Mouse (Mus musculus) C2C12 (cell line): ENCODE results near the gene Cdkn1a. TPM values are rescaled to one million over a fixed set of nuclear protein-coding genes. Genes with fewer than 3 reads are reported as not detected.

Experiments
- H3K27me3 ChIP-seq: one replicate; pipeline ENCODE4 v1.6.1; 2011; ENCODE audit not compliant: control insufficient read depth, insufficient read depth, insufficient read length
- H3K36me3 ChIP-seq: one replicate; pipeline ENCODE4 v1.6.1; 2011; ENCODE audit not compliant: control insufficient read depth, insufficient read depth
- H3K4me3 ChIP-seq: one replicate; pipeline ENCODE4 v1.5.1; 2011; ENCODE audit warnings: mild to moderate bottlenecking, control low read depth; ENCODE audit not compliant: poor library complexity, insufficient read depth, severe bottlenecking
- H3K79me2 ChIP-seq: one replicate; pipeline ENCODE4 v1.6.1; 2011; ENCODE audit not compliant: control insufficient read depth, insufficient read depth
- H3K79me3 ChIP-seq: one replicate; pipeline ENCODE4 v1.6.1; 2011; ENCODE audit warnings: low read depth, control low read depth
- H3ac ChIP-seq: one replicate; pipeline ENCODE3; 2011; ENCODE audit warnings: low read depth; ENCODE audit not compliant: control insufficient read depth, insufficient read length
- CEBPB ChIP-seq: IDR thresholded peaks from one replicate; pipeline ENCODE4 v1.6.1; 2011; ENCODE audit warnings: low read depth, mild to moderate bottlenecking, control low read depth, moderate library complexity
- CTCF ChIP-seq: IDR thresholded peaks from one replicate; pipeline ENCODE4 v1.5.1; 2011; ENCODE audit not compliant: control insufficient read depth, insufficient read depth, insufficient read length
- FOSL1 ChIP-seq: IDR thresholded peaks from one replicate; pipeline ENCODE4 v1.8.0; 2011; ENCODE audit warnings: mild to moderate bottlenecking, low read length; ENCODE audit not compliant: poor library complexity, insufficient read depth, severe bottlenecking
- MAX ChIP-seq: IDR thresholded peaks from one replicate; pipeline ENCODE4 v1.6.1; 2011; ENCODE audit warnings: mild to moderate bottlenecking, control low read depth
- MYOD1 ChIP-seq: IDR thresholded peaks from one replicate; pipeline ENCODE4 v1.6.1; 2011; ENCODE audit warnings: low read depth; ENCODE audit not compliant: control insufficient read depth, insufficient read length
- MYOG ChIP-seq: IDR thresholded peaks from one replicate; pipeline ENCODE4 v1.6.1; 2011; ENCODE audit not compliant: control insufficient read depth, insufficient read length; ENCODE audit errors: extremely low read depth
- USF1 ChIP-seq: IDR thresholded peaks from one replicate; pipeline ENCODE4 v1.6.1; 2011; ENCODE audit warnings: low read depth, mild to moderate bottlenecking, control low read depth, moderate library complexity
- polyA plus RNA-seq: library from polyadenylated mRNA; unstranded; fragments of >200 nt; fragmentation: generic; extraction: Trizol; gene quantifications from one replicate; pipeline ENCODE4 v1.2.1, GENCODE M21; 2012; ENCODE audit warnings: missing spikeins

Cdkn1a gene
- polyA plus RNA-seq, 1 experiment = 236 TPM

DNA sequence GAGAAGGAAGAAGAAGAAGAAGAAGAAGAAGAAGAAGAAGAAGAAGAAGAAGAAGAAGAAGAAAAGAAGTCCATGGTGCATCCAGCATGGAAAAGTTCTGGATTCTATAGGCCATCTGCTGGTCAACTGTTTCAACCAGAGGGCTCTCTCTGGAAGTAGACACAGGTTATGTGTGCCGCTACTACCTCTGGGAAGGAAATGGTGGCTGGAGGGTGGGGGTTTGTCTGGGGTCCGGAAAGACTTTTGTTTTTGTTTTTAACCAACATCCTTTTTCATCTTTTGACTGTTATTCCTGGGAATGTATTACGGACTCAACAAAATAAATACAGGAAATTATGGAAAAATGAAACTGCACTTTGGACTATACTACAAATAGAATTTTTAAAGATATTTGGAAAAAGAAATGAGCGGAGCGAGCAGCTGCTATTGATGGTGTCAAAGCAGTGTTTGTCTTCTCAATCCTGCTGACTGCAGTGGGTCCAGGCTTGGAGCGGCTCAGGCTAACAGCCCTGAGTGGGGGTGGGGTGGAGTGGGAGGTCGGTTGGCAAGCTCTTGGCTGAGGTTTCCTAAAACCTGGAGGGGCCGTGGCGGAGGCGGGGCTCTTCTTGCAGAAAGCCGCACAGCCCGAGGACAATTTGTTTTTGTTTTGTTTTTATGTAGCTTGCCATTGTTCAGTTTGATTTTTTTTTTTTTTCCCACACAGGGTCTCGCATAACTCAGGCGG is 12.8 kb upstream of the Cdkn1a start:
- H3K4me3 ChIP-seq = peak overlapping the region; percentile 7
- no peaks in the 10 kb centered on the region for H3K27me3 ChIP-seq
- TF ChIP-seq FOSL1 = no peak
- TF ChIP-seq MAX = no peak
- no peak for TF ChIP-seq CTCF
- TF ChIP-seq MYOG = no peak
- no peak for TF ChIP-seq CEBPB
- TF ChIP-seq MYOD1 = no peak
- no peak for TF ChIP-seq USF1
- no peaks in the 10 kb centered on the region for H3K36me3 ChIP-seq
- no peaks in the 10 kb centered on the region for H3K79me3 ChIP-seq
- peak overlapping the region; percentile 59 for H3ac ChIP-seq
- no peaks in the 10 kb centered on the region for H3K79me2 ChIP-seq

DNA sequence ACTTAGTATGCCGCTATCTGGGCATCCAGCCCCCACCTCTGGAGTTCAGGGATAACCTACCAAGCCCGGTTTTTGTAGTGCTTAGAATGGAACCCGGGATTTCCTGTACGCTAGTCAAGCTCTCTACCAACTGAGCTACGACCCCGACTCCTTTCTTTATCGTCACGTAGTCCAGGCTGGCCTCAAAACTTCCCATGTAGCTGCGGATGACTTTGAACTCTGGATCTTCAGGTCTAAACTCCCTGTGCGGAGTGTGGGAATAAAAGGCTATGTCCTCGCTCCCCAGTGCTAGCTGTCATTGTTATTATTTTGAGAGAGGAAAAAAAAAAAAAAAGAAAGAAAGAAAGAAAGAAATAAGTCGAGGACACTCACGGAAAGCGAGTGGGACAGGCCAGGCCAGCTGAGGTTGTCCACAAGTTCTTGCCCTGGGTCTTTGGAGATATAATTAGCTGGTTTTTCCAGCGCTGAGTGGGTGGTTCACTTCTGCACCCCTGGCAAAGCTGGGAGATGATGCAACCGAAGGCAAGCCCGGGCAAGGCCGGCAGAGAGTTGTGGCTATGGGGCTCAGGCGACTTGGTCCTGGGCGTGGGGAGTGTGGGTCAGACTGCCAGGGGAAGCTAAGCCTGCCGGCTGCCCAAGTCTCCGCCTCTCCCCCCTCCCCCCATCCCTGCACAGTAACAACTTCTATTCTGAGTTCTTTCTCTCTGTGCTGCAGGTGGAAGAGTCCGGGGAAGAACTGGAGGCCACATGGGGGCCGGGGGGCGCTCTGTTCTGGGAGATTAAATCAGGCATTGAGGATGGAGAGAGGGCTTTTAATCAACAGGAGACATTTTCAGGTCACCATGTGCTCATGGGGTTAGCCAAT is 12.0 kb upstream of the Cdkn1a start:
- TF ChIP-seq MYOD1 (no peak), USF1 (no peak), FOSL1 (no peak), CTCF (no peak), CEBPB (peak; percentile 97)
- H3K79me3 ChIP-seq = no peaks in the 10 kb centered on the region
- H3K4me3 ChIP-seq = peak overlapping the region; percentile 7
- no peaks in the 10 kb centered on the region for H3K79me2 ChIP-seq
- H3K27me3 ChIP-seq = no peaks in the 10 kb centered on the region
- H3K36me3 ChIP-seq = no peaks in the 10 kb centered on the region
- peak overlapping the region; percentile 58 for H3ac ChIP-seq

DNA sequence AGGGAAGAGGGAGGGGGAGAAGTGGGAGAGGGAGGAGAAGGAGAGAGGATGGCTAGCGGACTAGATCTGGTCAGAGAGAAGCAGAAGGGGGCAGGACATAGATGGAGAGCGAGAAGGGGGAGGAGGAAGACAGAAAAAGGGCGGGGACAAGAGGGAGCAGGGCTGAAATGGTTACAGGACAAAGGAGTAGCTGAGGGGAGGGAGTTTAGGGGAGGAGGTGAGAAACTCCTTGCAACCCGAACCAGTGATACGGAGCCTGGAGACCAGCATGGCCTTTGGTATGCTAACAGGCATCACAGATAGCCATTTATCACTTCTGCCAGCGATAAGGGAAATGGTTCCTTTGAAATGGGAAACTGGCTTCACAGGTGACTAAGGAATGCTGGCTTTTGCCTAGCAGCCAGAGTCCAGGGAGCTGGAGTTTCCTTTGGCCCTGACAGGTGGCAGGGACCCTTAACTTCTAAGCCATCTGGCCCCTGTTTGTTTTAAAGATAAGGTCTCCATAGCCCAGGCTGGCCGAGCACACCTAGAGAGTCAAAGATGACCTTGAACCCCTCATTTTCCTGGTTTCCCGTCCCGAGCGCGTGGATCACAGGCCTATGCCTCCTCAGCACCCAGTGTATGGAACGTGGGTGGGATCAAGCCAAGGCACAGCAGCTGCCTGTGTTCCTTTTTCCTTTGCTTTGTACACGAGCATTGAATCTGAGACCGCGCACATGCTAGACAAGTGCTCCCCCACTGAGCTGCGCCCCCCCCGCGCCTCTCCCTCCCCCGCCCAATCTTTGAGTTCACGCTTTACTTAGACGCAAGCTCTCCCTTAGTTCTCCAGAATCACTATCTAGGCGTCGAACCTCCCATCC is 9.8 kb upstream of the Cdkn1a start:
- no peaks in the 10 kb centered on the region for H3K79me3 ChIP-seq
- H3ac ChIP-seq = no peak overlapping the region
- no peak overlapping the region for H3K4me3 ChIP-seq
- H3K27me3 ChIP-seq = no peaks in the 10 kb centered on the region
- no peaks in the 10 kb centered on the region for H3K36me3 ChIP-seq
- TF ChIP-seq USF1 (no peak), CTCF (no peak), MAX (no peak), MYOG (no peak), FOSL1 (no peak), MYOD1 (no peak), CEBPB (no peak)
- no peaks in the 10 kb centered on the region for H3K79me2 ChIP-seq

- Histone ChIP-seq H3K79me2 (no peaks in the 10 kb centered on the region), H3K79me3 (no peaks in the 10 kb centered on the region), H3K27me3 (no peaks in the 10 kb centered on the region), H3ac (no peak overlapping the region), H3K4me3 (no peak overlapping the region), H3K36me3 (no peaks in the 10 kb centered on the region)
- TF ChIP-seq CTCF (no peak), FOSL1 (no peak), MAX (no peak), USF1 (no peak), MYOD1 (no peak), CEBPB (no peak), MYOG (no peak)
Measured at GRCm38 (mm10) chr17:29081618-29082381, 9.0 kb upstream of the Cdkn1a start.

GRCm38 (mm10) chr17:29083586-29083985 is 7.2 kb upstream of the Cdkn1a start:
- no peaks in the 10 kb centered on the region for H3K36me3 ChIP-seq
- H3K4me3 ChIP-seq = no peak overlapping the region
- TF ChIP-seq CTCF (no peak), MYOG (no peak), MYOD1 (no peak), MAX (no peak), CEBPB (no peak), FOSL1 (no peak), USF1 (no peak)
- H3K79me3 ChIP-seq = no peaks in the 10 kb centered on the region
- H3K27me3 ChIP-seq = no peaks in the 10 kb centered on the region
- H3ac ChIP-seq = no peak overlapping the region
- no peaks in the 10 kb centered on the region for H3K79me2 ChIP-seq
